Mouse (Mus musculus): ENCODE results near the gene 1810009A15Rik. TPM values are rescaled to one million over a fixed set of nuclear protein-coding genes. Genes with fewer than 3 reads are reported as not detected.

1810009A15Rik gene
- total and polyA plus RNA-seq, 3 experiments, result 184 to 189 TPM; not detected in 1

Other genes starting within 250 kb of the 1810009A15Rik start
Only the 30 nearest of the 33 such genes appear.
- 164 and 253 TPM in 2 replicates for gene Slc3a2, start 165.5 kb upstream of the 1810009A15Rik start, total RNA-seq (2012; rRNA removed)
- gene Slc3a2, start 165.5 kb upstream of the 1810009A15Rik start, polyA plus RNA-seq (2012; ENCODE audit: insufficient read depth in 1 of 2, insufficient read length in 2 of 2, low read depth in 1 of 2, low replicate concordance in 2 of 2, missing spikeins in 1 of 2), result 100 to 1,000 TPM; 428 to 670 TPM
- gene Wdr74, start 153.0 kb upstream of the 1810009A15Rik start, total RNA-seq (2012; rRNA removed), result 158 and 208 TPM in 2 replicates
- gene Wdr74, start 153.0 kb upstream of the 1810009A15Rik start, polyA plus RNA-seq (2012; ENCODE audit: insufficient read depth in 1 of 2, insufficient read length in 2 of 2, low read depth in 1 of 2, low replicate concordance in 2 of 2, missing spikeins in 1 of 2), result 100 to 1,000 TPM; 208 to 803 TPM
- 3.0 and 3.3 TPM in 2 replicates for gene 1700092M07Rik, start 148.1 kb upstream of the 1810009A15Rik start, total RNA-seq (2012; rRNA removed)
- gene 1700092M07Rik, start 148.1 kb upstream of the 1810009A15Rik start, polyA plus RNA-seq (2012; ENCODE audit: insufficient read depth in 1 of 2, insufficient read length in 2 of 2, low read depth in 1 of 2, low replicate concordance in 2 of 2, missing spikeins in 1 of 2), result 1 to 10 TPM in 1 of 2 experiments, not detected in 1; 4.3 TPM
- 27.5 and 28.7 TPM in 2 replicates for gene Stx5a, start 147.4 kb upstream of the 1810009A15Rik start, total RNA-seq (2012; rRNA removed)
- 10 to 100 TPM in 1 of 2 experiments, not detected in 1; 50.0 TPM for gene Stx5a, start 147.4 kb upstream of the 1810009A15Rik start, polyA plus RNA-seq (2012; ENCODE audit: insufficient read depth in 1 of 2, insufficient read length in 2 of 2, low read depth in 1 of 2, low replicate concordance in 2 of 2, missing spikeins in 1 of 2)
- gene Nxf1, start 131.8 kb upstream of the 1810009A15Rik start, total RNA-seq (2012; rRNA removed), result 107 and 122 TPM in 2 replicates
- gene Nxf1, start 131.8 kb upstream of the 1810009A15Rik start, polyA plus RNA-seq (2012; ENCODE audit: insufficient read depth in 1 of 2, insufficient read length in 2 of 2, low read depth in 1 of 2, low replicate concordance in 2 of 2, missing spikeins in 1 of 2), result 100 to 1,000 TPM; 231 to 296 TPM
- 7.5 and 7.8 TPM in 2 replicates for gene Tmem223, start 117.9 kb upstream of the 1810009A15Rik start, total RNA-seq (2012; rRNA removed)
- 10 to 100 TPM in 1 of 2 experiments, not detected in 1; 23.2 TPM for gene Tmem223, start 117.9 kb upstream of the 1810009A15Rik start, polyA plus RNA-seq (2012; ENCODE audit: insufficient read depth in 1 of 2, insufficient read length in 2 of 2, low read depth in 1 of 2, low replicate concordance in 2 of 2, missing spikeins in 1 of 2)
- gene Tmem179b, start 114.4 kb upstream of the 1810009A15Rik start, total RNA-seq (2012; rRNA removed), result 49.2 and 60.0 TPM in 2 replicates
- gene Tmem179b, start 114.4 kb upstream of the 1810009A15Rik start, polyA plus RNA-seq (2012; ENCODE audit: insufficient read depth in 1 of 2, insufficient read length in 2 of 2, low read depth in 1 of 2, low replicate concordance in 2 of 2, missing spikeins in 1 of 2), result 100 to 1,000 TPM in 1 of 2 experiments, not detected in 1; 101 TPM
- 15.3 and 18.3 TPM in 2 replicates for gene Taf6l, start 102.4 kb upstream of the 1810009A15Rik start, total RNA-seq (2012; rRNA removed)
- 10 to 100 TPM in 1 of 2 experiments, not detected in 1; 25.5 TPM for gene Taf6l, start 102.4 kb upstream of the 1810009A15Rik start, polyA plus RNA-seq (2012; ENCODE audit: insufficient read depth in 1 of 2, insufficient read length in 2 of 2, low read depth in 1 of 2, low replicate concordance in 2 of 2, missing spikeins in 1 of 2)
- 165 and 188 TPM in 2 replicates for gene Polr2g, start 90.3 kb upstream of the 1810009A15Rik start, total RNA-seq (2012; rRNA removed)
- gene Polr2g, start 90.3 kb upstream of the 1810009A15Rik start, polyA plus RNA-seq (2012; ENCODE audit: insufficient read depth in 1 of 2, insufficient read length in 2 of 2, low read depth in 1 of 2, low replicate concordance in 2 of 2, missing spikeins in 1 of 2), result 100 to 1,000 TPM in 1 of 2 experiments, not detected in 1; 181 TPM
- 2.6 and 2.9 TPM in 2 replicates for gene Zbtb3, start 86.3 kb upstream of the 1810009A15Rik start, total RNA-seq (2012; rRNA removed)
- gene Zbtb3, start 86.3 kb upstream of the 1810009A15Rik start, polyA plus RNA-seq (2012; ENCODE audit: insufficient read depth in 1 of 2, insufficient read length in 2 of 2, low read depth in 1 of 2, low replicate concordance in 2 of 2, missing spikeins in 1 of 2), result 1 to 10 TPM in 1 of 2 experiments, not detected in 1; 2.4 TPM
- gene Ttc9c, start 69.5 kb upstream of the 1810009A15Rik start, total RNA-seq (2012; rRNA removed), result 22.9 and 24.2 TPM in 2 replicates
- 10 to 100 TPM in 1 of 2 experiments, not detected in 1; 29.8 TPM for gene Ttc9c, start 69.5 kb upstream of the 1810009A15Rik start, polyA plus RNA-seq (2012; ENCODE audit: insufficient read depth in 1 of 2, insufficient read length in 2 of 2, low read depth in 1 of 2, low replicate concordance in 2 of 2, missing spikeins in 1 of 2)
- 39.4 and 44.6 TPM in 2 replicates for gene Hnrnpul2, start 68.8 kb upstream of the 1810009A15Rik start, total RNA-seq (2012; rRNA removed)
- 100 to 1,000 TPM; 106 to 174 TPM for gene Hnrnpul2, start 68.8 kb upstream of the 1810009A15Rik start, polyA plus RNA-seq (2012; ENCODE audit: insufficient read depth in 1 of 2, insufficient read length in 2 of 2, low read depth in 1 of 2, low replicate concordance in 2 of 2, missing spikeins in 1 of 2)
- gene AC129217.1, start 59.1 kb upstream of the 1810009A15Rik start, total RNA-seq (2012; rRNA removed), result 0.23 TPM in 1 of 2 replicates, not detected in the other
- gene AC129217.1, start 59.1 kb upstream of the 1810009A15Rik start, polyA plus RNA-seq (2012; ENCODE audit: insufficient read depth in 1 of 2, insufficient read length in 2 of 2, low read depth in 1 of 2, low replicate concordance in 2 of 2, missing spikeins in 1 of 2), result 10 to 100 TPM in 1 of 2 experiments, not detected in 1; 53.4 TPM
- 26.0 and 29.5 TPM in 2 replicates for gene Bscl2, start 51.4 kb upstream of the 1810009A15Rik start, total RNA-seq (2012; rRNA removed)
- 10 to 100 TPM in 1 of 2 experiments, not detected in 1; 51.3 TPM for gene Bscl2, start 51.4 kb upstream of the 1810009A15Rik start, polyA plus RNA-seq (2012; ENCODE audit: insufficient read depth in 1 of 2, insufficient read length in 2 of 2, low read depth in 1 of 2, low replicate concordance in 2 of 2, missing spikeins in 1 of 2)
- 0.15 and 0.29 TPM in 2 replicates for gene Gng3, start 49.7 kb upstream of the 1810009A15Rik start, total RNA-seq (2012; rRNA removed)
- 1 to 10 TPM in 1 of 2 experiments, not detected in 1; 2.5 TPM for gene Gng3, start 49.7 kb upstream of the 1810009A15Rik start, polyA plus RNA-seq (2012; ENCODE audit: insufficient read depth in 1 of 2, insufficient read length in 2 of 2, low read depth in 1 of 2, low replicate concordance in 2 of 2, missing spikeins in 1 of 2)
- gene Lrrn4cl, start 38.1 kb upstream of the 1810009A15Rik start, total RNA-seq (2012; rRNA removed), result 0.15 and 0.26 TPM in 2 replicates
- gene Lrrn4cl, start 38.1 kb upstream of the 1810009A15Rik start, polyA plus RNA-seq (2012; ENCODE audit: insufficient read depth in 1 of 2, insufficient read length in 2 of 2, low read depth in 1 of 2, low replicate concordance in 2 of 2, missing spikeins in 1 of 2), result under 1 TPM in 1 of 2 experiments, not detected in 1; 0.54 TPM
- 179 and 187 TPM in 2 replicates for gene Ubxn1, start 17.4 kb upstream of the 1810009A15Rik start, total RNA-seq (2012; rRNA removed)
- 100 to 1,000 TPM in 1 of 2 experiments, not detected in 1; 366 TPM for gene Ubxn1, start 17.4 kb upstream of the 1810009A15Rik start, polyA plus RNA-seq (2012; ENCODE audit: insufficient read depth in 1 of 2, insufficient read length in 2 of 2, low read depth in 1 of 2, low replicate concordance in 2 of 2, missing spikeins in 1 of 2)
- gene Uqcc3, start 7.9 kb upstream of the 1810009A15Rik start, total RNA-seq (2012; rRNA removed), result 46.3 and 49.4 TPM in 2 replicates
- 10 to 100 TPM in 1 of 2 experiments, not detected in 1; 55.0 TPM for gene Uqcc3, start 7.9 kb upstream of the 1810009A15Rik start, polyA plus RNA-seq (2012; ENCODE audit: insufficient read depth in 1 of 2, insufficient read length in 2 of 2, low read depth in 1 of 2, low replicate concordance in 2 of 2, missing spikeins in 1 of 2)
- 10.3 and 15.5 TPM in 2 replicates for gene Lbhd1, start 5.1 kb upstream of the 1810009A15Rik start, total RNA-seq (2012; rRNA removed)
- gene Lbhd1, start 5.1 kb upstream of the 1810009A15Rik start, polyA plus RNA-seq (2012; ENCODE audit: insufficient read depth in 1 of 2, insufficient read length in 2 of 2, low read depth in 1 of 2, low replicate concordance in 2 of 2, missing spikeins in 1 of 2), result 100 to 1,000 TPM in 1 of 2 experiments, 10 to 100 TPM in 1; 46.5 to 123 TPM
- gene Gm49403, start 4.9 kb upstream of the 1810009A15Rik start, total RNA-seq (2012; rRNA removed), result not detected in 2 replicates
- not detected for gene Gm49403, start 4.9 kb upstream of the 1810009A15Rik start, polyA plus RNA-seq (2012; ENCODE audit: insufficient read depth in 1 of 2, insufficient read length in 2 of 2, low read depth in 1 of 2, low replicate concordance in 2 of 2, missing spikeins in 1 of 2)
- 0.77 TPM in 1 of 2 replicates, not detected in the other for gene Gm49416, start 73 bp downstream of the 1810009A15Rik start, total RNA-seq (2012; rRNA removed)
- gene Gm49416, start 73 bp downstream of the 1810009A15Rik start, polyA plus RNA-seq (2012; ENCODE audit: insufficient read depth in 1 of 2, insufficient read length in 2 of 2, low read depth in 1 of 2, low replicate concordance in 2 of 2, missing spikeins in 1 of 2), result 10 to 100 TPM in 1 of 2 experiments, not detected in 1; 31.2 TPM
- gene Ints5, start 4.2 kb downstream of the 1810009A15Rik start, total RNA-seq (2012; rRNA removed), result 38.1 and 43.9 TPM in 2 replicates
- 10 to 100 TPM in 1 of 2 experiments, not detected in 1; 51.5 TPM for gene Ints5, start 4.2 kb downstream of the 1810009A15Rik start, polyA plus RNA-seq (2012; ENCODE audit: insufficient read depth in 1 of 2, insufficient read length in 2 of 2, low read depth in 1 of 2, low replicate concordance in 2 of 2, missing spikeins in 1 of 2)
- 104 and 122 TPM in 2 replicates for gene Ganab, start 9.2 kb downstream of the 1810009A15Rik start, total RNA-seq (2012; rRNA removed)
- gene Ganab, start 9.2 kb downstream of the 1810009A15Rik start, polyA plus RNA-seq (2012; ENCODE audit: insufficient read depth in 1 of 2, insufficient read length in 2 of 2, low read depth in 1 of 2, low replicate concordance in 2 of 2, missing spikeins in 1 of 2), result 100 to 1,000 TPM in 1 of 2 experiments, not detected in 1; 123 TPM
- 21.0 and 26.2 TPM in 2 replicates for gene B3gat3, start 31.5 kb downstream of the 1810009A15Rik start, total RNA-seq (2012; rRNA removed)
- gene B3gat3, start 31.5 kb downstream of the 1810009A15Rik start, polyA plus RNA-seq (2012; ENCODE audit: insufficient read depth in 1 of 2, insufficient read length in 2 of 2, low read depth in 1 of 2, low replicate concordance in 2 of 2, missing spikeins in 1 of 2), result 10 to 100 TPM in 1 of 2 experiments, not detected in 1; 35.4 TPM
- gene Rom1, start 40.5 kb downstream of the 1810009A15Rik start, total RNA-seq (2012; rRNA removed), result 1.6 and 4.1 TPM in 2 replicates
- gene Rom1, start 40.5 kb downstream of the 1810009A15Rik start, polyA plus RNA-seq (2012; ENCODE audit: insufficient read depth in 1 of 2, insufficient read length in 2 of 2, low read depth in 1 of 2, low replicate concordance in 2 of 2, missing spikeins in 1 of 2), result 1 to 10 TPM in 1 of 2 experiments, not detected in 1; 3.1 TPM
- 13.0 and 16.6 TPM in 2 replicates for gene Eml3, start 40.7 kb downstream of the 1810009A15Rik start, total RNA-seq (2012; rRNA removed)
- 10 to 100 TPM in 1 of 2 experiments, not detected in 1; 23.4 TPM for gene Eml3, start 40.7 kb downstream of the 1810009A15Rik start, polyA plus RNA-seq (2012; ENCODE audit: insufficient read depth in 1 of 2, insufficient read length in 2 of 2, low read depth in 1 of 2, low replicate concordance in 2 of 2, missing spikeins in 1 of 2)
- 150 and 171 TPM in 2 replicates for gene Mta2, start 53.0 kb downstream of the 1810009A15Rik start, total RNA-seq (2012; rRNA removed)
- gene Mta2, start 53.0 kb downstream of the 1810009A15Rik start, polyA plus RNA-seq (2012; ENCODE audit: insufficient read depth in 1 of 2, insufficient read length in 2 of 2, low read depth in 1 of 2, low replicate concordance in 2 of 2, missing spikeins in 1 of 2), result 100 to 1,000 TPM; 116 to 167 TPM
- 54.6 and 54.9 TPM in 2 replicates for gene Tut1, start 65.0 kb downstream of the 1810009A15Rik start, total RNA-seq (2012; rRNA removed)
- 10 to 100 TPM in 1 of 2 experiments, not detected in 1; 68.2 TPM for gene Tut1, start 65.0 kb downstream of the 1810009A15Rik start, polyA plus RNA-seq (2012; ENCODE audit: insufficient read depth in 1 of 2, insufficient read length in 2 of 2, low read depth in 1 of 2, low replicate concordance in 2 of 2, missing spikeins in 1 of 2)
- 1,362 and 1,397 TPM in 2 replicates for gene Eef1g, start 78.2 kb downstream of the 1810009A15Rik start, total RNA-seq (2012; rRNA removed)
- 1,000 to 10,000 TPM; 1,691 to 1,817 TPM for gene Eef1g, start 78.2 kb downstream of the 1810009A15Rik start, polyA plus RNA-seq (2012; ENCODE audit: insufficient read depth in 1 of 2, insufficient read length in 2 of 2, low read depth in 1 of 2, low replicate concordance in 2 of 2, missing spikeins in 1 of 2)
- gene Ahnak, start 100.4 kb downstream of the 1810009A15Rik start, total RNA-seq (2012; rRNA removed), result 1.2 and 1.3 TPM in 2 replicates
- gene Ahnak, start 100.4 kb downstream of the 1810009A15Rik start, polyA plus RNA-seq (2012; ENCODE audit: insufficient read depth in 1 of 2, insufficient read length in 2 of 2, low read depth in 1 of 2, low replicate concordance in 2 of 2, missing spikeins in 1 of 2), result 1 to 10 TPM in 1 of 2 experiments, not detected in 1; 2.2 TPM